ENCODE assay signal across 9 mouse cellular contexts in the genomic region with DNA sequence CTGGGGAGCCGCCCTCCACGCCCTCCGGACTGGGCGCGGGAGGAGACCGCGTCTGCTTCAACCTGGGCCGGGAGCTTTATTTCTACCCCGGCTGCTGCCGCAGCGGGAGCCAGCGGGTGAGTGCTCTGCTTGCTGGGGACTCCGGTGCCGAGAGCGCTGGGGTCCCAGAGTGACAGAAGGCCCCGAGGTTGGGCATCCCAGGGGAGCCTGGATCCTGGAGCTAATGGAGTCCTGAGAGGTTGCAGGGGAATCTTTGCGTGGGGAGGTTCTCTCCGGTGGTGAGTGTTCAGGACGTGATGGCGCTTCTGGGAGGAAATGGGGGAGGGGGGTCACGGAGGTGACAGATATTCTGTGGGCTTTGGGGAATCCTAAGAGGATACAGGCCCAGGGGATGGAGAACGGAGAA. TPM values are rescaled to one million over a fixed set of nuclear protein-coding genes. Genes with fewer than 3 reads are reported as not detected.
DNase-seq lines count a peak whose midpoint lies in the region; ATAC-seq and TF ChIP-seq lines count a peak whose summit lies in the region.
"Had no signal": no experiment of that assay in that cellular context is flagged by ENCODE, and none has a peak within 500 bp of the region (broad histone marks: within the 10 kb centered on the region; RNA-seq: fewer than 3 reads in every experiment).

No protein-coding gene starts in this region.

- no peaks in the 10 kb centered on the region for H3K27me3 ChIP-seq in forebrain, embryonic 12.5 days
- 0 out of 2 replicates have a peak, but pooled peaks cover 4% of the 10 kb centered on the region for H3K27me3 ChIP-seq in intestine, postnatal 0 days (replicated peaks; ENCODE audit: control insufficient read depth, insufficient read depth, low read length)
- no peaks in the 10 kb centered on the region for H3K27me3 ChIP-seq in midbrain, postnatal 0 days (ENCODE audit: insufficient read depth, low read length)

- 0 out of 2 replicates have a peak, but pooled peaks cover 4% of the 10 kb centered on the region for H3K9me3 ChIP-seq in forebrain, embryonic 12.5 days
- no peaks in the 10 kb centered on the region for H3K9me3 ChIP-seq in intestine, postnatal 0 days (ENCODE audit: control insufficient read depth)
- H3K9me3 ChIP-seq in midbrain, postnatal 0 days (ENCODE audit: low read length) = no peaks in the 10 kb centered on the region

- peak overlapping the region; percentile 72 for H3K27ac ChIP-seq in forebrain, embryonic 12.5 days
- H3K27ac ChIP-seq in intestine, postnatal 0 days (ENCODE audit: low read depth, low read length) = peak overlapping the region; percentile 58
- H3K27ac ChIP-seq in midbrain, postnatal 0 days (ENCODE audit: low read depth, low read length) = peak overlapping the region; percentile 83

- intact Hi-C loops in left cerebral cortex, postnatal 10 days (cut with DNase I) = no loop called here

- H3K4me3 ChIP-seq in forebrain, embryonic 12.5 days (replicated peaks) = peak overlapping the region; percentile 96
- peak overlapping the region; percentile 74 for H3K4me3 ChIP-seq in intestine, postnatal 0 days (ENCODE audit: low read depth, low read length)
- peak overlapping the region; percentile 99 for H3K4me3 ChIP-seq in midbrain, postnatal 0 days (ENCODE audit: low read depth, low read length)

- no peak for ATAC-seq in forebrain, embryonic 12.5 days (ENCODE audit: low FRiP score)
- ATAC-seq in intestine, postnatal 0 days = no peak; the same call in 1 of the 2 replicates
- no peak; the same call in 1 of the 2 replicates for ATAC-seq in midbrain, postnatal 0 days (ENCODE audit: low FRiP score)

- no peak for TF ChIP-seq CTCF in intestine, postnatal 0 days (IDR thresholded peaks at IDR 0.05; ENCODE audit: low read depth)
- TF ChIP-seq CTCF in midbrain, postnatal 0 days (IDR thresholded peaks at IDR 0.05) = no peak

- DNase-seq in layer of hippocampus, postnatal 10 days (ENCODE audit: low spot score in 2 of 2) = peak; percentile 40 to 51
- DNase-seq in layer of hippocampus, adult 9-11 months = no peak
- peak; percentile 34 for DNase-seq in NIH3T3 (ENCODE audit: low read depth)
- DNase-seq in midbrain, postnatal 0 days (ENCODE audit: low spot score) = no peak
- no peak for DNase-seq in embryo, embryonic 9.5 days (ENCODE audit: extremely low spot score)
- DNase-seq in left cerebral cortex, postnatal 10 days (ENCODE audit: extremely low spot score in 1 of 2, low spot score in 2 of 2) = no peak

- peaks cover 23% of the 10 kb centered on the region for H3K4me1 ChIP-seq in forebrain, embryonic 12.5 days
- no peaks in the 10 kb centered on the region for H3K4me1 ChIP-seq in intestine, postnatal 0 days (replicated peaks; ENCODE audit: control insufficient read depth, insufficient read depth, low read length)
- peaks cover 5% of the 10 kb centered on the region; the same call in 1 of the 2 replicates for H3K4me1 ChIP-seq in midbrain, postnatal 0 days (ENCODE audit: insufficient read depth, low read length)

- WGBS in forebrain, embryonic 12.5 days = under 1% methylated on average over 22 of the region's 22 CpGs
- 2% methylated on average over 21 of the region's 22 CpGs for WGBS in intestine, postnatal 0 days
- WGBS in midbrain, postnatal 0 days = under 1% methylated on average over 22 of the region's 22 CpGs

- H3K36me3 ChIP-seq in forebrain, embryonic 12.5 days (replicated peaks) = peaks cover 39% of the 10 kb centered on the region
- H3K36me3 ChIP-seq in intestine, postnatal 0 days (ENCODE audit: control insufficient read depth, insufficient read depth) = peaks cover 29% of the 10 kb centered on the region
- peaks cover 27% of the 10 kb centered on the region for H3K36me3 ChIP-seq in midbrain, postnatal 0 days (ENCODE audit: insufficient read depth, low read length)

- H3K9ac ChIP-seq in forebrain, embryonic 12.5 days = peak overlapping the region; percentile 98
- H3K9ac ChIP-seq in intestine, postnatal 0 days (ENCODE audit: low read depth, low read length) = peak overlapping the region; percentile 89
- H3K9ac ChIP-seq in midbrain, postnatal 0 days (replicated peaks; ENCODE audit: low read length, poor library complexity, severe bottlenecking) = peak overlapping the region; percentile 95

- H3K4me2 ChIP-seq in forebrain, embryonic 12.5 days = peak overlapping the region; percentile 92
- H3K4me2 ChIP-seq in intestine, postnatal 0 days (replicated peaks; ENCODE audit: low read depth) = peak overlapping the region; percentile 91
- H3K4me2 ChIP-seq in midbrain, postnatal 0 days (ENCODE audit: low read depth, low read length, poor library complexity, severe bottlenecking) = peak overlapping the region; percentile 78

RNA-seq across cellular contexts. Expression of gene Dmwd, which starts 0.6 kb away (rescaled TPM):
- 100 to 1,000 TPM; 141 to 148 TPM for total RNA-seq in layer of hippocampus, postnatal 10 days (2021)
- 18.2 and 19.0 TPM in 2 replicates for polyA plus RNA-seq in forebrain, embryonic 12.5 days (2016; fragmentation: Nextera tagmentation; extraction: Ambion mirVana)
- 4.7 and 5.4 TPM in 2 replicates for polyA plus RNA-seq in intestine, postnatal 0 days (2015; fragmentation: Nextera tagmentation; extraction: Ambion mirVana)
- total RNA-seq in midbrain, postnatal 0 days (2014; rRNA removed) = 134 and 136 TPM in 2 replicates
- polyA plus RNA-seq in midbrain, postnatal 0 days (2015; fragmentation: Nextera tagmentation; extraction: Ambion mirVana) = 33.1 and 35.4 TPM in 2 replicates
- total RNA-seq in left cerebral cortex, postnatal 10 days (2021) = 100 to 1,000 TPM; 155 to 157 TPM

RNA-seq across cellular contexts. Expression of gene Dmpk, which starts 7.1 kb away (rescaled TPM):
- 10 to 100 TPM; 33.3 to 37.2 TPM for total RNA-seq in layer of hippocampus, postnatal 10 days (2021)
- 10.6 and 12.3 TPM in 2 replicates for polyA plus RNA-seq in forebrain, embryonic 12.5 days (2016; fragmentation: Nextera tagmentation; extraction: Ambion mirVana)
- polyA plus RNA-seq in intestine, postnatal 0 days (2015; fragmentation: Nextera tagmentation; extraction: Ambion mirVana) = 50.8 and 60.4 TPM in 2 replicates
- total RNA-seq in midbrain, postnatal 0 days (2014; rRNA removed) = 12.3 and 32.1 TPM in 2 replicates
- polyA plus RNA-seq in midbrain, postnatal 0 days (2015; fragmentation: Nextera tagmentation; extraction: Ambion mirVana) = 4.0 and 5.1 TPM in 2 replicates
- total RNA-seq in left cerebral cortex, postnatal 10 days (2021) = 10 to 100 TPM; 30.2 to 31.5 TPM

RNA-seq across cellular contexts. Expression of gene Six5, which starts 17.8 kb away (rescaled TPM):
- 1 to 10 TPM; 2.0 to 2.2 TPM for total RNA-seq in layer of hippocampus, postnatal 10 days (2021)
- 5.8 and 7.3 TPM in 2 replicates for polyA plus RNA-seq in forebrain, embryonic 12.5 days (2016; fragmentation: Nextera tagmentation; extraction: Ambion mirVana)
- polyA plus RNA-seq in intestine, postnatal 0 days (2015; fragmentation: Nextera tagmentation; extraction: Ambion mirVana) = 4.6 and 5.1 TPM in 2 replicates
- total RNA-seq in midbrain, postnatal 0 days (2014; rRNA removed) = 5.4 and 8.2 TPM in 2 replicates
- polyA plus RNA-seq in midbrain, postnatal 0 days (2015; fragmentation: Nextera tagmentation; extraction: Ambion mirVana) = 1.2 and 1.4 TPM in 2 replicates
- total RNA-seq in left cerebral cortex, postnatal 10 days (2021) = 1 to 10 TPM; 1.5 to 1.9 TPM

RNA-seq across cellular contexts. Expression of gene Rsph6a, which starts 22.1 kb away (rescaled TPM):
- total RNA-seq in layer of hippocampus, postnatal 10 days (2021) = under 1 TPM; 0.21 to 0.58 TPM
- not detected in 2 replicates for polyA plus RNA-seq in forebrain, embryonic 12.5 days (2016; fragmentation: Nextera tagmentation; extraction: Ambion mirVana)
- not detected in 2 replicates for polyA plus RNA-seq in intestine, postnatal 0 days (2015; fragmentation: Nextera tagmentation; extraction: Ambion mirVana)
- total RNA-seq in midbrain, postnatal 0 days (2014; rRNA removed) = not detected in 2 replicates
- polyA plus RNA-seq in midbrain, postnatal 0 days (2015; fragmentation: Nextera tagmentation; extraction: Ambion mirVana) = 0.57 and 0.75 TPM in 2 replicates
- under 1 TPM; 0.22 to 0.41 TPM for total RNA-seq in left cerebral cortex, postnatal 10 days (2021)
- total RNA-seq: common myeloid progenitor, adult 5-6 weeks had no signal

RNA-seq across cellular contexts. Expression of gene Gm4969, which starts 41.6 kb away (rescaled TPM):
- 1 to 10 TPM; 1.1 to 1.7 TPM for total RNA-seq in layer of hippocampus, postnatal 10 days (2021)
- polyA plus RNA-seq in forebrain, embryonic 12.5 days (2016; fragmentation: Nextera tagmentation; extraction: Ambion mirVana) = 1.1 and 1.8 TPM in 2 replicates
- 0.38 and 0.39 TPM in 2 replicates for polyA plus RNA-seq in intestine, postnatal 0 days (2015; fragmentation: Nextera tagmentation; extraction: Ambion mirVana)
- 9.4 and 9.6 TPM in 2 replicates for total RNA-seq in midbrain, postnatal 0 days (2014; rRNA removed)
- 12.7 and 12.9 TPM in 2 replicates for polyA plus RNA-seq in midbrain, postnatal 0 days (2015; fragmentation: Nextera tagmentation; extraction: Ambion mirVana)
- 1 to 10 TPM; 1.5 to 3.1 TPM for total RNA-seq in left cerebral cortex, postnatal 10 days (2021)

Comparison
In these comparisons a context has a peak if more than half of its experiments do, and no peak if none do; other contexts are left out.
1. DNase-seq: peak in layer of hippocampus, postnatal 10 days (2 of 2) and NIH3T3 (single experiment); none in layer of hippocampus, adult 9-11 months (single experiment), midbrain, postnatal 0 days (single experiment), embryo, embryonic 9.5 days (single experiment) and left cerebral cortex, postnatal 10 days (0 of 2).
2. Peak in every context shown above with its lines, with median percentiles within 50 percentile points of each other: H3K27ac ChIP-seq, H3K4me2 ChIP-seq, H3K4me3 ChIP-seq and H3K9ac ChIP-seq.